Mouse (Mus musculus): ENCODE results near the gene Hint1.
"Not testable (repeated sequence)": the region's sequence is repeated elsewhere in the genome, so short reads cannot be mapped to it uniquely, and the experiment has no call there.

Gene Hint1

DNA sequence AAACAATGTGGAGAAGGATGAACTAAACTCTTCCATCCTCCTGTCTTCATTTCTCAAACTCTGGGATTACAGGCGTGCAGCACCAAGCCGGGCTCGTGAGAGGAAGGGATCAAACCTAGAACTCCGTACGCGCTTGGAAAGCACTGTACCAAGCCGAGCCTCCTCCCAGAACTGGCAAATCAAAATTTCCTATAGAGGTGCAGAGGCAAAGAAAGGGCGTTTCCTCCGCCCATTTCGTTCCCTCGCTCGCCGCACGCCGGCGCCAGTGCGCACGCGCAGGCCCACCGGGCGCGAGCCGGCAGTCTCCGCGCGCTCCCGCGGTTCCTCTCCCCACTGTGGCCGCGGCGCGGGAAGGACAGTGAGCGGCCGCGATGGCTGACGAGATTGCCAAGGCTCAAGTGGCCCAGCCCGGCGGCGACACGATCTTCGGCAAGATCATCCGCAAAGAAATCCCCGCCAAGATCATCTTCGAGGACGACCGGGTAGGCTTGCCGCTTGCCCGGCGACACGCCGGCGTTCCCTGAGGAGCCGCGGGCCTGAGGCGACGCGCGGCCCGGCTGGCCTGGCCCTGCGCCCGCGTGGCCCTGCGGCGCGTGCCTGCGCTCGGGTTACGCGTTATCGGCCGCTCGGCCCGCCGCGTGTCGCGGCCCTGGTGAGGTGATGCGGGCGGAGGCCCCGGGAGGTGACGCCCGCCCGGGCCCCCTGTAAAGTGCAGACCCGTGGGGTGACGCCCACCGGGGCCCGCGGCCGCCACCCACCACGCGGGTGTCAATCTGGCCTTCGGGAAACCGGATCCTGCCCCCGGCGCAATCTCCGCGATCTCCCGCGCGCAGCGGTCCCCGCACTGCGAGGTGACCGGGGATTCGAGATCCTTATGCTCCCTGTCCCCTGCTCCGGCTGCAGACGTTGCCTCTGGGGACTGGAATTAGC lies at the start of gene Hint1:
Gene Hint1 (plus strand): TSS at position 265 of the 930 bp plus-strand sequence.
- peak; percentile 84 for DNase-seq (ENCODE audit: low spot score)

DNA sequence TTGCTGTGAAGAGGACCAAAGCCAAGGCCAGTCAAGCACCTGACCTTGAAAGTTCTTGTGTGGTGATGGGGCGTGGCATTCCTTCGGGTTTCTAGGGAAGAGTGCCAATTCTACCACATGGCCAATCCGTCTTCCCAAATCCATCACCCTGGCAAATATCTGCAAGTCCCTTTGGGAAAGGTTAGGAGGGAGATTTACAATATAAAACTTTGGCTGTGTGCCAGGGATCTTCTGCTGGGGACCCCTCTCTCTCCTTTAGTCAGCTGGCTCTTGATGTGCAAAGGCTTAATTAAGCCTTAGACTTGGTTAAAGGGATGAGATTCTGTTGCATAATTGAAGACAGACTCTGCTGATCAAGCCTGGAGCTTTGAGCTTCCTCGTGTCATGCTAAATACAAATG lies 48.7 kb upstream of the Hint1 start:
- DNase-seq (ENCODE audit: low spot score) = no peak

DNA sequence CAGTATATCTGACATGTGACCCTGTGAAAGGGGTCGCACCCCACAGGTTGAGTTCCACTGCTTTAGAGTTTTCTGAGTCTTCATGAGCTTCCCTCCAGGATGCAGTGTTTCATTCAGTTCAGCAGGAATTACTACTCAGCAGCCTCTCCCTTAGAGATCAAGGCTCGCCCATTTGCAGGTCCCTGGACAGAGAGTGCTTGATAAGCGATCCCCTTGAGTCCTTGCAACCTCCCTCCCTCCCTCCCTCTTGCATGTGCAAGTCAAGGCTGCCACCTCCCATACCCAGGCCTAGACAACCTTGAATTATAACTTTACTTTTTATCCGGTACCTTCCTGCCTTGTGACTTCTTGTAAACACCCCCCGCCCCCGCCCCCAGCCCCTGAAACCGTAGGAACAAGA lies 46.7 kb upstream of the Hint1 start:
- no peak for DNase-seq (ENCODE audit: low spot score)

DNA sequence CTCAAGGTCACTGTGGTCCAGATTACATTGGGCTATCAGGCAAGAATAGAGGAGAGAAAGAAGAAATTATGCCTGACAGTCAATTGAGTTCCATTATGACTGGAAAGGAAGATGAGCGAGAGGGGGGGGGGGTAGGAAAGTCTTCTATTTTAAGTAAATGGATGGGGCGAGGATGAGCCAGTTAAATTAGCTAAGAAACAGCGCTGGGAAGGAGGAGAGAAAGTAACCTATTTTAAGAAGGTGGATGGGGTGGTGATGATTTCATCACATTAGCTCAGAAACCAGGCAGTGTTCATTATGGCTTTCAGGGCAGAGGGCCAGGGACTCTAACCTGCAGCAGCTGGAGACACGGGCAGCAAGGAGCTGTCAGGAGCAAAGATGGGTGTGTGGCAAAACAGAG lies 42.7 kb upstream of the Hint1 start:
- DNase-seq (ENCODE audit: low spot score) = no peak

DNA sequence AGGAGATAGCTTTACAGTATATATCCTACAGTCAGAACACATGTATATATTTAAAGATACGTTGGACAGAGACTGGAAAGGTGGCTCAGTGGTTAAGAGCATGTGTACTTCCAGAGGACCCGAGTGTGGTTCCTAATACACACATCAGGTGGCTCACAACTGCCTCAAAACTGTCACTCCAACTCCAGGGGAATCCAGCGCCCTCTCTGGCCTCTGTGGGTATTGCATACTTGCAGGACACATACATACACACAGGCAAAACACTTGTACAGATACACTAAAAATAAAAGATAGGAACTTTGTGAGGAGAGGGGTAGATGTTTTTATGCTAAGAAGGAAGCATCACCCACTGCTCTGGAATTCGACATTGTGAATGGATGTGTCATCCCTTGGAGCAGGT lies 40.4 kb upstream of the Hint1 start:
- DNase-seq (ENCODE audit: low spot score) = no peak

DNA sequence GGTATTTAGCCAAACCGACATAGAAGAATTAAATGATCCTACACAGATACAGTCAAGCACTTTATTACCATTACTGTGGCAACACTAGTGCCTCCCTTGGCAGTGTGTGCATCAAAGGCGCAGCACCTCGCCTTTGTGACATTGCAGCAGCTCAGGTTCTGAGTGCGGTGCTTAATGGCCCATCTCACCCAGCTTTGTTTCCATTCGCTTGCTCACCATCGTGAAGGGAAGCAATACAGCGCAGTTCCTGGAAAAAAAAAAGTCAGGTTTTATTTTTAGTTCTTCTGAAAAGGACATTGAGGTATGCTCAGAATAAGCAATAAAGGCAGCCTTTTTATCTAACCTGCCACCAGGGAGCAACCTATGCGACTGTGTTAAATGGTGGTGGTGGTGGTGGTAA lies 39.4 kb upstream of the Hint1 start:
- no peak for DNase-seq (ENCODE audit: low spot score)

DNA sequence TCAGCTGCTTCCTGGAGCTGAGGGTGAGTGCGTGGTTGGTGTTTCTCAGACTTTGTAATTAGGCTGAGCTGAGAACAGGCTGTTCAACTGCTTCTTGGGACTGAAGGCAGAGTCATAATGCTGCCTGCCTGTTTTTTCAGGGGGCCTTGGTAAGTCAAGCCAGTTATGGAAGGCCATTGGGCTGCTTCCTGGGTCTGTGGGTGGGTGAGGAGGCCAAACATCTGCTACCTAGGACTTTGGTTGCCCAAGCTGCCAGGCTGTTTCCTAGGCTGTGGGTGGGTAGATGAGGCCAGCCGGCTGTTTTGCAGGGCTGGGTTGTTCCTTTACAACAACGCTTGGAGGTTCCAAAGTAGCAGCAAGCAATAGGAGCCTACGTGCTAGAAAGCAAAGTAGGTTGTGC lies 32.4 kb upstream of the Hint1 start:
- DNase-seq (ENCODE audit: low spot score) = peak; percentile 49

DNA sequence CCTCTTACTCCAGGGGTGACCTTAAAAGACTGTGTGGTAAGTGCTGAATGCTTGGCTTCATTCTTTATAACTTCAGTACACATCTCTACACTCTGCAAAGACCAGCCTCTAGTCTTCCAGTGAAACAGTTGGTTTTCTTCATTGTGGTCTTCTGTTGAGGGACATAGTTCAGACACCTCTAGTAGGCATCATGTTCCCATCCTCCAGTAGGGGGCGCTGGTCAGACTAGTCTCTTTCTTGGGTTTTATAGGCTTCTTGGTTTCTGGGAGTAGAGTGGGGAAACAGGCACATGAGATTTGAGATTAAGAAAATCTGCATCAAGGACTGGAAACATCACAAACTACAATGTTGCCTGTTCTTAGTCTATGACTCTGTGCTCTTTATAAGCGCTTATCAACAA lies 31.6 kb upstream of the Hint1 start:
- no peak for DNase-seq (ENCODE audit: low spot score)

DNA sequence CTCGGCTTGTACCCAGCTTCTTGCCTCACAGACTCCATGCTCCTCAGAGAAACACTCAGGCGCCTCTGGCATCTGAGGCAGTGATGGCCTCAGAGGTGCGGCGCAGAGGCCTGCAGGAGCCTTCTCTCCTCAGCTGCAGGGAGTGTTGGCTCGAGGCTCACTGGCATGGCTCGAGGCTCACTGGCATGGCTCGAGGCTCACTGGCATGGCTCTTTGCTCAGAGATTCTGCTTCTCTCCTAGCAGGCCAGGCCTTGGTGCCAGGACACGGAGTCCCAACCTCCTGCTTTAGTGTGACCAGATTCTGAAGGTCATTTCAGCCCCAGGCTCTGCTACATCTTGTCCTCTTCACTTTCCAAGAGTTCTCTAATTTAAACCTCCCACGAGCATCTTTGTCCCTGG lies 30.1 kb upstream of the Hint1 start:
- no peak for DNase-seq (ENCODE audit: low spot score)

DNA sequence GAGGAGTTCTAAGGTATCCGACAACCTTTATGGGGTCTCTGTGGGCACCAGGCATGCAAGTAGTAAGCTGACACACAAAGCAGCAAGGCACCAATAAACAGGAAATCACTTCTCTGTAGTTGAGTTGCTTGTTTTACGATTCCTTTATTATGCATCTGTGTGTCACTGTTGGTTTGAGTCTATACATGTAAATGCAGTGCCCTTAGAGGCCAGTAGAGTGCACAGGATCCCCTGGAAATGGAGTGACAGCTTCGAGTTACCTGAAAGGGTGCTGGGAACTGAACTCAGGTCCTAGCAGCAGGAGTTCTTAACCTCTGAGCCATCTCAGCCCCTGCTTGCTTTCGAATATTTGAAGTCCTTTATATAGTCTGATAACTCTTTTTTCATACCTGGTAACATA lies 26.5 kb upstream of the Hint1 start:
- DNase-seq (ENCODE audit: low spot score) = no peak

DNA sequence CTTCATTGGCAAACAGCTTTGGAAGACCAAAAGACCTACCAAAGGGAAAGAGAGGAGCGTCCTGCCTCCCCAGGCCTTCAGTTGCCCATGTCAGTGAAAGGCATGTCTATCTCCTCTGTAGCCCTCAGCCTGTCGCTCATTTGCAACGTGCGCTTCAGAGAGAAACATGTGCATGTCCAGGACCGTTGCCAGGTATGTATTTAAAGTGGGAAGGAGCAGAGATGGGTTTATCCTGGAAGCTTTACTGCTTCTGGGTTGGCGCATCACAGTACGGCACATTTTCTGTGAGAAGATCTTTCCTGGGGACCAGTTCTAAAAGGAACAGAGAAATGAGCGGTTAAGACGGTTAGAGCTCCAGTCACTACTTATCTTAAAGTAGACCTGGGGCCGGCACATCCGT lies 25.3 kb upstream of the Hint1 start:
- DNase-seq (ENCODE audit: low spot score) = no peak

DNA sequence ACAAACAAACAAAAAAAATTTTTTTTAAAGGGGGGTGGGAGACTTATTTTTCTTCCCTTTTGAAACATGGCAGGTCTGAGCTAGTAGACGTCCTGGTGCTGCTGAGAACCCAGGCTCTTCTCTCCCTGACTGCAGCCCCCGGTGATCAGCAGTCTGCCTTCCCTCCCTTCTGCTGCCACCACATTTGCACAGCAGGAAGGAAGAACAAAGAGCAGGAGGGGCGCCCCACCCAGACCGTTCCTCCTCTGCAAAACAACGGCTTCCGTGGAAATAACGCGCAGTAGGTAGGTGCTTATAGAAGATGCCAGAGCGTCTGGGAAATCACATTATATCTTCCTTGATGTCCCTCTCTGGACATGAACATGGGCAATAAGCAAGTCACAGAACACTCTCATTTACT lies 21.8 kb upstream of the Hint1 start:
- DNase-seq (ENCODE audit: low spot score) = no peak

DNA sequence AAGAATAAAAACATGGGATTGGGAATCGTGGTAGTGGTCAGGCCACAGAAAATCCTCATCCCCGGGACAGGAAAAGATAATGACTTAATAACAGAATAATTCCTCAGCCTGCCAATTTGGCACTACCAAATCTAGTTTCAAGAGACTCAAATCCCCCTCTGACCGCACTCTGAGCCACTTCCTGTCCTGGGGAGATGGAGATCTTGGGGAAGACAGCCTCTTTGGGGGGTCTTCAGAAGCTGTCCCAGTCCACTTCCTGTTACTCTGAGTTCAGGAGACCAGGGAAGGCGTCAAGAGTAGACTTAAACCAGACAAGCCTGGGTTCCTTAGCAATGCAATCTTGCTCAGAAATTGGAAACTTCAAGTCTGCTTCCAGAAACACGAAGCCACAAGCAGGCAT lies 21.2 kb upstream of the Hint1 start:
- DNase-seq (ENCODE audit: low spot score) = no peak

DNA sequence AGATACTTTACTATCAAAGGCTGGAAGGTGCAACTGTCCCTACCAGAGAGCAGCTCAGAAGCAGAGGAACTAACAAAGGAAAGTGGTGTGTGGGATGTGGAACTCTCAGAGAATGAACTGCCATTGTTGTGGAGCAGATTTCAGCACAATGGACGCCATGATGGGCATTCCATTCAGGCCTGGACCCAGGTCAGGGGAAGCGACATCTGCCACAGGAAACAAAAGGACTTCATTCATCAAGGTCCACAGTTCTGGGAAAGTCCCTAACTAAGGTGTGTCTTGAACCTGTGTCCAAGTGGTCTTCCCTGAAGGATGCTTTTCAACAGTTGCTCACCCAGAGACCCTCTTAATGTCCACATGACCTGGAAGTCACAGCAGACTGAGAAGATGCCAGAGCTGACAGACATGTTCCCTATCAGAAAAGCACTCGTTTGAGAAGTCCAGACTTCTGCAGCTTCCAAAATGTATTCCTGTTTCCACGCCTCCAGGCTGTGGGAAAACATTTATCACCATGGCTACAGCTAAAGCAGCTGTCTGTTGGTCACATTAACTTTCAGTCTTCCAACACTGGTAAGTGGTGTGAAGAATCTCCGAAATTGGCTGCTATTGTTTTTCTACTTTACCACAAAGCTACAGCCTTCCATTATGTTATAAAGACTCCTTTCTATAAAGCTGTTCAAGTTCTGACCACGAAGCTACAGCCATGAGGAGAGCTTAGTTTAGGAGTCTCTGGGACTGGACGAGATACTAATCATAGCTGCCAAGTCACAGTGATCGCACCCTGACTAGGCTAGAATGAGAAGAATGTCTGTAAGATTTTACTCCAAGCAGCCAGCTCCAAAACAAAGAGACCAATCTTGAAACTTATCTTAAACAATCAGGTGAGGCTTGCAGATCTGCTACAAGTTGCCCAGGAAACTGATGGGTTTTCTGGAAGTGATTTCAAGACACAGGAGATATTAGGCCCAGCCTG lies 20.4 kb upstream of the Hint1 start:
- no peak for DNase-seq (ENCODE audit: low spot score)

DNA sequence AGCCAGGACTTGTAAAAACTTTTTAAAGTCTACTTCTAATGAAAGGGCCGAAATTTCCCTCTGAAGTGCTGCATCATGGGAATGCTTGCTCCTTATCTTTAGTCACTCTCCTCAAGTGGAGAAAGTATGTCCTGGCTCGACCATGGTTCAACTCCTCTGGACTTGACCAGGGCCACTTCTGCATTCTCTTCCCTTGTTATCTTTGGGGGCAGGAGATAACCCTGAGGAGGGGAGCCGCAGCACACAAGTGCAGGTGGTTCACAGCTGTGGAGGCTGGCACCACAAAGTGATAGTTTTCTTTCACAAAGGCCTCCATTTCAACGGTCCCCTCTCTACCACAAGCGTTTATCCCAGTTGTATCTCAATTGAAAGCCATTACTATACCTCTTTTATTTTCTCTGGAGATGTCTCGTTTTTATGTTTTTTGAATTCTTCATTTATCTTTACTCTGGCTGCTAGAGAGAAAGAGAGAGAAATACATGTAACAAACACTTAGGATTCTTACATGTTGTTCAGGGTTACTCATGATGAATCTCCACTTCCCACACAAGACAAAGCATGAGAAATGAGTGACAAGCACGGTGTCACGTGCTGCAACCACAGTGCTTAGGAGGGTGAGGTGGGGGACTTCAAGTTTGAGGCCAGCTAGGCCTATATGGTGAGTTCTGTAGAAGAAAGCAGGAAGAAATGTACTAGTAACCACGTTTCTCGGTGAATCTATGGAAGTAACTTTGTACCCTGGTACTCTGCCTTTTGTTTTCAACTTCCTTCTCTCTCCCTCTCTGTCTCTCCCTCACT lies 16.0 kb upstream of the Hint1 start:
- no peak for DNase-seq (ENCODE audit: low spot score)

DNA sequence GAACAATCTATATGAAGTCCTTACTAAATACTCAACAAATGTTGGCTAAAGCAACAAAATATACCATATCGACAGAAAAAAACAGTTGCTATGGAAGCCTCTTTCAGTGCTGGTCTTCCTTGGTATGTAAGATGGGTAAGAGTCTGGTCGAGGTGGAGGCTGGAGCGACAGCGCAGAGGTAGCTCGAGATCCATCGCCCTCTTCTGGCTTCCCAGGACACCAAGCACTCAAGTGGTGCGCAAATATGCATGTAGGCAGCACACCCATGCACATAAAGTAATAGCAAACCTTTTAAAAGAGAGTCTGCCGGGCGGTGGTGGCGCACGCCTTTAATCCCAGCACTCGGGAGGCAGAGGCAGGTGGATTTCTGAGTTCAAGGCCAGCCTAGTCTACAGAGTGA lies 14.5 kb upstream of the Hint1 start:
- no peak for DNase-seq (ENCODE audit: low spot score)

DNA sequence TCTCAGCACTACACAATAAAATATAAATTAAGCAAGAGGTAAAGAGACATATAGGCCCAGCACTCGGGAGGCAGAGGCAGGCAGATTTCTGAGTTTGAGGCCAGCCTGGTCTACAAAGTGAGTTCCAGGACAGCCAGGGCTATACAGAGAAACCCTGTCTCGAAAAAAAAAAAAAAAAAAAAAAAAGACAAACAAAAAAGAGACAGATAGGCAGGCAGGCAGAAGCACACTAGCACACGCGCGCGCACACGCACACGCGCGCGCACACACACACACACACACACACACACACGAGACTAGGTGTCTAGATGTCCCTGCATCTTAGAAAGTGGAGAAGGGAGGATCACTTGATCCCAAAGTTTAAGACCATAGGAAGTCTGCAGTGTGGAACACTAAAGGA lies 7.3 kb upstream of the Hint1 start:
- DNase-seq (ENCODE audit: low spot score) = not testable (repeated sequence)

DNA sequence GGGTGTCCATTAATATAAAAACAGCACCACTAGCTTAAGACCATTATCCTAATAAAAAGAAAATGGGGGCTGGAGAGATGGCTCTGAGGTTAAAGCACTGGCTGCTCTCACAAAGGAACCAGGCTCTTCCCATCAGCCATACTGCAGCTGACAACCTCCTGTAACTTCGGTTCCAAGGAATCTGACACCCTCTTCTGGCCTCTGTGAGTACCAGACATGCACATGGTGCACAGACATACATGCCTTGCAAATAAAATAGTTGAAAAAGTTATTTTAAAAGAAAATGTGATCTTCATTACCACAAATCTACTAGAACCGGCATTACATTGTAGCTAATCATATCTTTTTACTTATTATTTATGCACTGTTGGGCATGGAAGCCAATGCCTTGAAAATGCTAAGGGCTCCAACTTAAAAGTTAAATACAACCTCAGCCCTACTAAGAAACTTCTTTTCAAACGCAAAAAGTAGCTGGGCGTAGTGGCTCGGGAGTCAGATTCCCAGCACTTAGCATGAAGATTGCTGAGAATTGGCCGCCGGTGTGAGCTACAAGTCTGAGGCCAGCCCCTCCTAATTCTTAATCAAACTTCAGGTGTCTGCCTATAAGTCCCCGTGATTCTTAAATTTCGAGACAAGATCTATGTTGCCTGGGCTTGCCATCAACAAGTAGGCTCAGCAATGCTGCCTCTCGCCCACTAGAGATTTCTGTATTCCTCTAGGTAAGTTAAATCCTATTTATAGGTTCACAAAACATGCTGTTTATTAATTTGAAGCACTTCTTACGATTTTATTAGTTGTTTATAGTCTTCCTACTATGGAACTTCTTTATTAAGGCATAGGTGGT lies 6.6 kb upstream of the Hint1 start:
- no peak for DNase-seq (ENCODE audit: low spot score)

DNA sequence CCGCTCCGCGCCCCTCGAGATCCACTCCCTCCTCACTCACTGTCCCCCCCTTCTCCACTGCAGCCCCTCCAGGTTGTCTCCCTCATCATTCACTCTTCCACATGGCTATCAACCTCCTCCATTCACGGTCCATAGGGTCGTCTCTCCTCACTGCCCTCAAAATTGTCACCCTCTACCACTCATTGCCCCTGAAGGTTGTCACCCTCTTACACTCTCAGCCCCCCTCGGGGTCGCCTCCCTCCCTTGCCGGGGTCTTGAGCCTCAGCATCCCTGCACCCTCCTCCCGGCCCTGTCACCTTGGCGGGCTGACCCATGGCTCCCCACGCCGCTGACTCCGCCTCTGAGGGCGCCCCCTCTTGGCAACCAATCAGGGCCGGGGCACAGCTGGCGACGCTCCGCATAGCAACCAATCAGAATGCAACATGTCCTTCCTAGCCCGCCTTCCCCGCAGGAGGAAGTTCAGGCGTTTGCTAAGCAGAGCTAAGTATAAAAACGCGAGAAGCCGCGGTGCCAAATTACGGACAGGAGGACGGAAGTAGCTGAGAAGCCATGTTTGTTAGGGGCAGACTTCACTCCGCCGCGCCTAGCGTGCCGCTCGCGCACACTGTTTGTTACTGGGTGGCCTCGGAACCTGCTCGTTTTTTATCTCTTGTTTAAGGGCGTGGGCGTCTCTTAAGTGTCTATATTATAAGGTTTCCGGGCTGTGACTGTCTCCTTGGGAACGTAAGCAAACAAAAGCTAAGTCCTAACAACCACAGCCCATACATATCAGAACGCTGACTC lies 5.7 kb upstream of the Hint1 start, which contains the start of gene Lyrm7:
Gene Lyrm7 (minus strand): TSS at position 661 of the 783 bp plus-strand sequence.
- DNase-seq (ENCODE audit: low spot score) = peak; percentile 93
